Mouse (Mus musculus): Measurements from ENCODE around the gene Sart3. TPM values are rescaled to one million over a fixed set of nuclear protein-coding genes. Genes with fewer than 3 reads are reported as not detected.

Gene Sart3
- polyA plus RNA-seq, 1 experiment from 2014 or later, result 45.1 TPM

DNA sequence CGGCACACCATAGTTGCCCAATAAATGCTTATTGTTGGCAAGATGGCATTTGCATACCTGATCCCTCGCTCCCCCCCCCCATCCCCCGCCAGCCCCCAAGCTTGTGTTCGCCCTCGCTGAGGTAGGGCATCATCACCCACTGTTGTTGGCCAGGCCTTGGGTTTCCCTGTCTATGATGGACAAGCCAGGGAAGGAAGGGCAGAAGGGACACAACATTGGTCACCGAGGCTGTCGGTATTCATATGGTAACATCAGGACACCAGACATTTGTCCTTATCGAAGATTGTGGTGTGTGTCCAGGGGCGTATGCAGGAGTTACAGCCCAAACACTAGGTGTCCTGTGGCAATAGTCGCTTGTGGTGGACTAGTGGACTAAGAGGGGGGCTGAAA lies 36.2 kb downstream of the Sart3 start:
- peak overlapping the region; percentile 71 for H3K9ac ChIP-seq (ENCODE audit: low read depth, low read length)
- peak overlapping the region; percentile 93 for H3K27ac ChIP-seq (ENCODE audit: low read depth, low read length)
- H3K4me1 ChIP-seq (replicated peaks; ENCODE audit: control insufficient read depth, insufficient read depth, low read length), result peaks cover 6% of the 10 kb centered on the region; the same call in 1 of the 2 replicates
- WGBS, result 7% methylated on average over 10 of the region's 10 CpGs
- DNase-seq (ENCODE audit: low spot score) (no peak), ATAC-seq (ENCODE audit: low FRiP score) (no peak; the same call in none of the 2 replicates)
- H3K9me3 ChIP-seq (ENCODE audit: control insufficient read depth, low read length), result no peaks in the 10 kb centered on the region
- 0 out of 2 replicates have a peak, but pooled peaks cover 9% of the 10 kb centered on the region for H3K36me3 ChIP-seq (ENCODE audit: control insufficient read depth, insufficient read depth, low read length)
- H3K27me3 ChIP-seq (ENCODE audit: control insufficient read depth, insufficient read depth, low read length), result no peaks in the 10 kb centered on the region
- peak overlapping the region; percentile 83 for H3K4me2 ChIP-seq (replicated peaks; ENCODE audit: low read depth, low read length)
- H3K4me3 ChIP-seq (ENCODE audit: low read depth, low read length), result peak overlapping the region; percentile 51

DNA sequence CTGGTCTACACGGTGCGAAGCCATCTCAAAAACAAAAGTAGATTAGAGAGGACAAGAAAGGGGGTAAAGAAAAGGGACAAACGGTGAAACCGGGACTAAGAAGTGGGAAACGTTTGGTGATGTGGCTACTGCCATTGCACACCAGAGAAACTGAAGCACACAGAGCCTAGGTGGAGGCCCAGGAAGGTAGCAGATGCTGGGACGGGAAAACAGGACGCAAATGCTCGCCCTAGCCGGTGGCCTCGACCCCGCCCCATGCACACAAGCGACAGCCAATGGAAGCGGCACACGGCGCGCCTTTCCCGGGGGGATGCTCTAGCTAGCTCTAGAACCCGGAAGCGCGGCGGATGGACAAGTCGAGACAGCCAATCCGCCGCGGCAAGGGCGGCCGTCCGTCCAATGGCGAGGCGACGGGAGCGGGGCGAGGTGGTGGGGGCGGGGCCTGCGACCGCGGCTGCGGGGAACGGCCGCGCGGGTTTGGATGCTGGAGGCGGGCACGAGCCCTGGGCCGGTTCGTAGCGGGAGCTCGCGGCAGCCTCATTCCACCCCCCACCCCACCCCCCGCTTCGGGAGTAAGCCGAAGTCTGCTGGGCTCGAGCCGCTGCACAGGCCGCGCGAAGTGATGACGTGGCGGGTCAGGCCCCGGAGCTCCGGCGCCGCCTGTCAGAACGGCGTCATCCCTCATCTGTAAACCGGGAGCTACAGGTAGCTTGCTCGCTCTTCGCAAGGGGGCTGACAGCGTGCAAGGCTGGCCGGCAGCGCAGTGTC lies 36.8 kb downstream of the Sart3 start, which contains the start of gene Ficd:
TSS of gene Ficd (plus strand) at position 459 of the 768 bp plus-strand sequence.
- WGBS, result under 1% methylated on average over 47 of the region's 71 CpGs
- H3K9ac ChIP-seq (ENCODE audit: low read depth, low read length), result peak within 1 kb of the TSS; percentile 71
- H3K4me3 ChIP-seq (ENCODE audit: low read depth, low read length), result peak within 1 kb of the TSS; percentile 51
- DNase-seq (ENCODE audit: low spot score), result peak; percentile 99
- H3K27me3 ChIP-seq (ENCODE audit: control insufficient read depth, insufficient read depth, low read length), result no peaks in the 10 kb centered on the region
- H3K4me1 ChIP-seq (replicated peaks; ENCODE audit: control insufficient read depth, insufficient read depth, low read length), result peaks cover 6% of the 10 kb centered on the region; the same call in 1 of the 2 replicates
- H3K27ac ChIP-seq (ENCODE audit: low read depth, low read length), result peak within 1 kb of the TSS; percentile 93
- peak; percentile 95 for ATAC-seq (ENCODE audit: low FRiP score)
- 0 out of 2 replicates have a peak, but pooled peaks cover 9% of the 10 kb centered on the region for H3K36me3 ChIP-seq (ENCODE audit: control insufficient read depth, insufficient read depth, low read length)
- H3K9me3 ChIP-seq (ENCODE audit: control insufficient read depth, low read length), result no peaks in the 10 kb centered on the region
- H3K4me2 ChIP-seq (replicated peaks; ENCODE audit: low read depth, low read length), result peak within 1 kb of the TSS; percentile 83

DNA sequence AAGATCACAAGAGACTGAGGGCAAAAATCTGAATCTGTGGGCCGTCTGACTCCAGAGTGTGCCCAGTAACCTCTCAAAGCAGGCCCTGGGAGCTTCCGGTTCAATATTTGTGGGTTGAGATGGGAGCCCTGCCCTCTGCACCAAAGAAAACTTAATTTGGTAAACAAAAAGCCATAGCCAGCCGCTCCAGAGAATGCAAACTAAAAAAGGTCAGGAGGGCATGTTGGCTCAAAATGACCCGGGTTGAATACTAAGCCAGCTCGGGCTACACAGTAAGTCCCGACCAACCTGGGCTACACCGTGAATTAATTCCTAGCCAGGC lies 37.3 kb downstream of the Sart3 start:
- Histone ChIP-seq H3K4me1 (replicated peaks; ENCODE audit: control insufficient read depth, insufficient read depth, low read length) (peaks cover 6% of the 10 kb centered on the region; the same call in 1 of the 2 replicates), H3K9me3 (ENCODE audit: control insufficient read depth, low read length) (no peaks in the 10 kb centered on the region), H3K4me3 (ENCODE audit: low read depth, low read length) (peak overlapping the region; percentile 51), H3K27ac (ENCODE audit: low read depth, low read length) (peak overlapping the region; percentile 93), H3K9ac (ENCODE audit: low read depth, low read length) (peak overlapping the region; percentile 62), H3K27me3 (ENCODE audit: control insufficient read depth, insufficient read depth, low read length) (no peaks in the 10 kb centered on the region), H3K4me2 (replicated peaks; ENCODE audit: low read depth, low read length) (peak overlapping the region; percentile 83), H3K36me3 (ENCODE audit: control insufficient read depth, insufficient read depth, low read length) (0 out of 2 replicates have a peak, but pooled peaks cover 6% of the 10 kb centered on the region)
- no peak for ATAC-seq (ENCODE audit: low FRiP score)
- DNase-seq (ENCODE audit: low spot score), result no peak
- WGBS, result 28% methylated on average over 7 of the region's 7 CpGs

DNA sequence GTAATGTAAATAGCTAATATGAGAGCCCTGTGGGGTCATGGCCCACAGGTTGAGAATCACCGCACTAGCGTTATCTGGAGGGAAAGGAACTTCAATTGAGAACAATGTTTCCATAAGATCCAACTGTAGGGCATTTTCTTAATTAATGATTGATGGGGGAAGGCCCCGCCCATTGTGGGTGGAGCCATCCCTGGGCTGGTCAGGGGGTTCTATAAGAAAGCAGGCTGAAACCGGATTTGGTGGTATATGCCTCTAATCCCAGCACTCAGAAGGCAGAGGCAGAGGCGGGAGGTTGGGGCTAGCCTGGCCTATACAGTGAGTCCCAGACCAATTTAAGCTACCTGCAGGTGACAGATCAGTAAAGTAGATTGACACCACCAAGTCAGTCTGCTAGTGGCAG lies 37.9 kb downstream of the Sart3 start:
- Histone ChIP-seq H3K4me1 (replicated peaks; ENCODE audit: control insufficient read depth, insufficient read depth, low read length) (peaks cover 6% of the 10 kb centered on the region; the same call in 1 of the 2 replicates), H3K36me3 (ENCODE audit: control insufficient read depth, insufficient read depth, low read length) (0 out of 2 replicates have a peak, but pooled peaks cover 6% of the 10 kb centered on the region), H3K4me2 (replicated peaks; ENCODE audit: low read depth, low read length) (no peak overlapping the region), H3K4me3 (ENCODE audit: low read depth, low read length) (no peak overlapping the region), H3K9me3 (ENCODE audit: control insufficient read depth, low read length) (no peaks in the 10 kb centered on the region), H3K27ac (ENCODE audit: low read depth, low read length) (no peak overlapping the region), H3K27me3 (ENCODE audit: control insufficient read depth, insufficient read depth, low read length) (no peaks in the 10 kb centered on the region), H3K9ac (ENCODE audit: low read depth, low read length) (no peak overlapping the region)
- WGBS, result 75% methylated on average over 5 of the region's 5 CpGs
- ATAC-seq (ENCODE audit: low FRiP score), result no peak
- no peak for DNase-seq (ENCODE audit: low spot score)

DNA sequence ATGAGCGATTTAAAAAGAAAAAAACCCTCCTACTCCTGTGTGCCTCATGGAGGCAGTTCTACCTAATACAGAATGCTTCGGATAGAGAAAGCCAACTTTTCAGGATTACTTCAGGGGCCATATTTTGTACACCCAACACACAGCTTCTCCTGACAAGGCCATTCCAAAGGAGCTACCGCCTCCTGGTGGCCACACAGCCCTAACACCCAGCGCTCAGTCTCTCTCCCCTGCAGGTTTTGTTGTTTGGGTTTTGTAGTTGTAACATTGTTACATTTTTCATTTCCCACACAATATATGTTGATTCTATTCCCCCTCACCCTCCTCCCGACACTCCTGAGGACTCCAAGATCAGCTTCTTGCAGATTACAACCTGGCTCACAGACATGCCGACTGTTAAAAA lies 40.1 kb downstream of the Sart3 start:
- WGBS, result 34% methylated on average over 6 of the region's 6 CpGs

DNA sequence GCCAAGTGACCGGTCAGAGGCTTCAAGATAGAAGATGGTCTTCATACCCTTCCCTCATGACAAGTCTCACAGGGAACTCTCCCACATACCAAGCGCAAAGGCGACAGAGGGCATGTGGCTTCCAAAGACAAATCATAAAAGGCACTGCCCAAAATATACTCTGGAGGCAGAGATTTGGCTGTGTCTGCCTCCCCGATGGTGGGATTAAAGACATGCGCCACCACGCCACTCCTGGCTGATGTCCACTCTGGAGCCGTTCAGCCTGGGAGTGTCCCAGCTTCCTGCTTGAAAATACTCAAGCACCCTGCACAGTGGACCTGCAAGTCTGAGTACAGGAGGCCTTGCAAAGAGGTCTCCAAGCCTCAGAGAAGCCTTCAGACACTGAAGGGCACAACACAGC lies 41.1 kb downstream of the Sart3 start:
- Histone ChIP-seq H3K9ac (ENCODE audit: low read depth, low read length) (no peak overlapping the region), H3K4me2 (replicated peaks; ENCODE audit: low read depth, low read length) (no peak overlapping the region), H3K36me3 (ENCODE audit: control insufficient read depth, insufficient read depth, low read length) (no peaks in the 10 kb centered on the region), H3K4me1 (replicated peaks; ENCODE audit: control insufficient read depth, insufficient read depth, low read length) (no peaks in the 10 kb centered on the region), H3K9me3 (ENCODE audit: control insufficient read depth, low read length) (no peaks in the 10 kb centered on the region), H3K27me3 (ENCODE audit: control insufficient read depth, insufficient read depth, low read length) (no peaks in the 10 kb centered on the region), H3K27ac (ENCODE audit: low read depth, low read length) (no peak overlapping the region), H3K4me3 (ENCODE audit: low read depth, low read length) (no peak overlapping the region)
- no peak for DNase-seq (ENCODE audit: low spot score)
- no peak for ATAC-seq (ENCODE audit: low FRiP score)
- WGBS, result 91% methylated on average over 7 of the region's 7 CpGs

More for the DNA sequence above, 40.1 kb downstream of the Sart3 start:
- ATAC-seq (ENCODE audit: low FRiP score) (no peak), DNase-seq (ENCODE audit: low spot score) (peak; percentile 74)
- H3K27ac ChIP-seq (ENCODE audit: low read depth, low read length), result no peak overlapping the region
- no peaks in the 10 kb centered on the region for H3K36me3 ChIP-seq (ENCODE audit: control insufficient read depth, insufficient read depth, low read length)
- H3K4me2 ChIP-seq (replicated peaks; ENCODE audit: low read depth, low read length), result no peak overlapping the region
- H3K9me3 ChIP-seq (ENCODE audit: control insufficient read depth, low read length), result no peaks in the 10 kb centered on the region
- peaks cover 6% of the 10 kb centered on the region; the same call in 1 of the 2 replicates for H3K4me1 ChIP-seq (replicated peaks; ENCODE audit: control insufficient read depth, insufficient read depth, low read length)
- H3K4me3 ChIP-seq (ENCODE audit: low read depth, low read length), result no peak overlapping the region
- no peaks in the 10 kb centered on the region for H3K27me3 ChIP-seq (ENCODE audit: control insufficient read depth, insufficient read depth, low read length)
- H3K9ac ChIP-seq (ENCODE audit: low read depth, low read length), result no peak overlapping the region

DNA sequence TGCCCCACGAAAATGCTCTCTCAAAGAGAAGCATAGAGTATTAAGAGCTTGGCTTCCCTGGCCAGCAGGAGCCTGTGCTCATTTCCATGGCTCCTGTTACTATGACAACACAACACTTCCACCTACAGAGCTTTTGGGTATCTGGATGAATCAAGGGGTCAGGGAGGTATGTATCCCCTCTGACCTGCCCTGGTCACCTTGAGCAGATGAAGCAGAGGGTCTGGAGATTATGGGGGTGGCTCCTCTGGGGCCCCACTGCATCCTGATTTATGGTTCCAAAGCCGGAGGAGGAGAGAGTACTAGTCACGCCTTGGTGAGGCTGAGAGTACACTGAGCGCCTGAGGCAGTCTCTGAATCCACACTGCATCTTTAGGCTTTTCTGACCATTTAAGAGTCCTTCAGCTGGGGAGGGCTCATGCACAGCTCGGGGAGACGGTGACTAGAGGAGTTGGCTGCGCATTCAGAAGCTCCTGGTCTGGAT lies 41.6 kb downstream of the Sart3 start:
- H3K36me3 ChIP-seq (ENCODE audit: control insufficient read depth, insufficient read depth, low read length), result no peaks in the 10 kb centered on the region
- no peak overlapping the region for H3K9ac ChIP-seq (ENCODE audit: low read depth, low read length)
- 69% methylated on average over 7 of the region's 7 CpGs for WGBS
- no peak overlapping the region for H3K4me3 ChIP-seq (ENCODE audit: low read depth, low read length)
- H3K4me1 ChIP-seq (replicated peaks; ENCODE audit: control insufficient read depth, insufficient read depth, low read length), result no peaks in the 10 kb centered on the region
- no peaks in the 10 kb centered on the region for H3K9me3 ChIP-seq (ENCODE audit: control insufficient read depth, low read length)
- no peak overlapping the region for H3K27ac ChIP-seq (ENCODE audit: low read depth, low read length)
- H3K4me2 ChIP-seq (replicated peaks; ENCODE audit: low read depth, low read length), result no peak overlapping the region
- no peak for DNase-seq (ENCODE audit: low spot score)
- no peaks in the 10 kb centered on the region for H3K27me3 ChIP-seq (ENCODE audit: control insufficient read depth, insufficient read depth, low read length)
- no peak for ATAC-seq (ENCODE audit: low FRiP score)

DNA sequence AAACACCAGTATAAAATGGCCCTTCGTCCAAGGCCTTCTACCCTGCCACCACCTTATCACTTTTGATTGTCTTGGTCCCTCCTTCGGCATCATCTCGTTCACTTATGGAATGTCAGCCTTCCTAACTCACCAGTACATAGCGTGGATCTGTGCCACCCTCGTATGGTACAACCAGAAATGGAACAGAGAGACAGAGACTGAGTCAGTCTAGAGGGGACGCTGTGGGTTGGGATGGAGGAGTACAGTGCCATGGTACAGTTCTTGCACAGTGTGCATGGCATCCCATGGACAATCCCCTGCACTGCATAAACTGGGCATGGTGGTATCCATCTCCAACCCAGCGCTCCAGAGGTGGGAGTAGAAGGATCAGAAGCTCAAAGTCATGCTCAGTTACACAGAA lies 43.6 kb downstream of the Sart3 start:
- H3K9ac ChIP-seq (ENCODE audit: low read depth, low read length), result no peak overlapping the region

DNA sequence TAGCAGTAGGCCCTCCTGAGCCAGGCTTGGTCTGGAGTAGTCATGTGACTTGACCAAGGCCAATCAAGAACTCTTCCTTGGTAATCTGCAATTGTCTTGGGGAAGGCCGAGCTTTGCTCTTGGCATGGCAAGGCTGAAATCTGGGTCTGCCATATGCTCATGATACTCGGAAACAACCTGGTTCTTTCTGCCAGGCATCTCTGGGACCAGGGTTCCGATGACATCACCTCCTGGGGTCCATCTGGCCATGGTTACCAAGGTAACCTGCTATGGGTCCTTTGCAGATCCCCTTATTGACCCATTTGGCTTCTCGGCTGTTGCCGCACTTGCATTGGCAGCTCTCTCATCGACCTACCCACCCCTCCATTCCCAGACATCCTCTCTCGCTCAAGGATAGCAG lies 44.3 kb downstream of the Sart3 start:
- no peaks in the 10 kb centered on the region for H3K27me3 ChIP-seq (ENCODE audit: control insufficient read depth, insufficient read depth, low read length)
- ATAC-seq (ENCODE audit: low FRiP score) (no peak), DNase-seq (ENCODE audit: low spot score) (no peak)
- H3K4me1 ChIP-seq (replicated peaks; ENCODE audit: control insufficient read depth, insufficient read depth, low read length), result no peaks in the 10 kb centered on the region
- H3K9me3 ChIP-seq (ENCODE audit: control insufficient read depth, low read length), result no peaks in the 10 kb centered on the region
- H3K4me2 ChIP-seq (replicated peaks; ENCODE audit: low read depth, low read length), result no peak overlapping the region
- WGBS, result 79% methylated on average over 7 of the region's 7 CpGs
- H3K36me3 ChIP-seq (ENCODE audit: control insufficient read depth, insufficient read depth, low read length), result no peaks in the 10 kb centered on the region
- H3K27ac ChIP-seq (ENCODE audit: low read depth, low read length), result no peak overlapping the region
- H3K4me3 ChIP-seq (ENCODE audit: low read depth, low read length), result no peak overlapping the region
- no peak overlapping the region for H3K9ac ChIP-seq (ENCODE audit: low read depth, low read length)

More for the DNA sequence above, 43.6 kb downstream of the Sart3 start:
- no peak for ATAC-seq (ENCODE audit: low FRiP score)
- no peaks in the 10 kb centered on the region for H3K36me3 ChIP-seq (ENCODE audit: control insufficient read depth, insufficient read depth, low read length)
- DNase-seq (ENCODE audit: low spot score), result no peak
- H3K4me3 ChIP-seq (ENCODE audit: low read depth, low read length), result no peak overlapping the region
- no peaks in the 10 kb centered on the region for H3K4me1 ChIP-seq (replicated peaks; ENCODE audit: control insufficient read depth, insufficient read depth, low read length)
- H3K27ac ChIP-seq (ENCODE audit: low read depth, low read length), result no peak overlapping the region
- no peaks in the 10 kb centered on the region for H3K9me3 ChIP-seq (ENCODE audit: control insufficient read depth, low read length)
- H3K27me3 ChIP-seq (ENCODE audit: control insufficient read depth, insufficient read depth, low read length), result no peaks in the 10 kb centered on the region
- 92% methylated on average over 7 of the region's 7 CpGs for WGBS
- H3K4me2 ChIP-seq (replicated peaks; ENCODE audit: low read depth, low read length), result no peak overlapping the region
